Mouse (Mus musculus) midbrain, postnatal 0 days (tissue): ENCODE data around the gene Alpk1. TPM values are rescaled to one million over a fixed set of nuclear protein-coding genes. Genes with fewer than 3 reads are reported as not detected.

Experiments used
- ATAC-seq: fragments of 200-750 bp; cut with Nextera tagmentation; 2 replicates; pipeline ENCODE4 v1.8.0; 2017; ENCODE audit warnings: moderate number of reproducible peaks, mild to moderate bottlenecking, moderate TSS enrichment, moderate library complexity; ENCODE audit not compliant: low FRiP score
- DNase-seq: peaks from one replicate; pipeline ENCODE4 v3.0.0-alpha.2; 2015; ENCODE audit warnings: low spot score
- H3K27ac ChIP-seq: fragments of 300-500 bp; sonication (generic); 2 replicates; pipeline ENCODE4 v1.5.1; 2014; ENCODE audit warnings: low read depth, mild to moderate bottlenecking, low read length, mixed read lengths
- H3K27me3 ChIP-seq: fragments of 300-500 bp; sonication (generic); 2 replicates; pipeline ENCODE4 v1.6.1; 2014; ENCODE audit warnings: low read length, control low read depth, mixed read lengths; ENCODE audit not compliant: insufficient read depth
- H3K36me3 ChIP-seq: fragments of 300-500 bp; sonication (generic); 2 replicates; pipeline ENCODE4 v1.6.1; 2014; ENCODE audit warnings: low read length, control low read depth, mixed read lengths; ENCODE audit not compliant: insufficient read depth
- H3K4me1 ChIP-seq: fragments of 300-500 bp; sonication (generic); 2 replicates; pipeline ENCODE4 v1.6.1; 2014; ENCODE audit warnings: mild to moderate bottlenecking, control low read depth, antibody characterized with exemption, low read length, mixed read lengths; ENCODE audit not compliant: insufficient read depth
- H3K4me2 ChIP-seq: fragments of 300-500 bp; sonication (generic); 2 replicates; pipeline ENCODE4 v1.6.1; 2014; ENCODE audit warnings: low read depth, mild to moderate bottlenecking, low read length, mixed read lengths; ENCODE audit not compliant: poor library complexity, severe bottlenecking
- H3K4me3 ChIP-seq: fragments of 300-500 bp; sonication (generic); 2 replicates; pipeline ENCODE4 v1.5.1; 2014; ENCODE audit warnings: low read depth, mild to moderate bottlenecking, low read length, moderate library complexity
- H3K9ac ChIP-seq: fragments of 300-500 bp; sonication (generic); replicated peaks from 2 replicates; pipeline ENCODE4 v1.6.1; 2014; ENCODE audit warnings: mild to moderate bottlenecking, low read length, moderate library complexity, mixed read lengths; ENCODE audit not compliant: poor library complexity, severe bottlenecking
- H3K9me3 ChIP-seq: fragments of 300-500 bp; sonication (generic); 2 replicates; pipeline ENCODE4 v1.6.1; 2016; ENCODE audit warnings: low read length, control low read depth
- CTCF ChIP-seq: IDR thresholded peaks from 2 replicates; pipeline ENCODE4 v1.5.1; 2016; ENCODE audit warnings: antibody characterized with exemption, mild to moderate bottlenecking
- WGBS: fragments of 180-500 bp; shearing (Covaris S2); extraction: QIAGEN DNeasy Blood & Tissue Kit; methylation state at CpG from one replicate; pipeline ENCODE4 v1.1.7; 2014; 5-methylcytosine and 5-hydroxymethylcytosine counted together
- polyA plus RNA-seq: library from polyadenylated mRNA; unstranded; fragments of >200 nt; fragmentation: Nextera tagmentation; extraction: Ambion mirVana; gene quantifications from 2 replicates; pipeline ENCODE4 v1.2.1, GENCODE M21; 2015
- total RNA-seq: library from RNA; depleted of rRNA; stranded (reverse); fragments of >200 nt; gene quantifications from 2 replicates; pipeline ENCODE4 v1.2.3, GENCODE M21; 2014; rRNA removed

The Alpk1 gene
- total RNA-seq (0.60 and 0.99 TPM in 2 replicates), polyA plus RNA-seq (0.20 and 0.25 TPM in 2 replicates)

- Histone ChIP-seq H3K9ac (no peak within 1 kb of the TSS), H3K4me2 (peak within 1 kb of the TSS; percentile 57), H3K4me3 (peak within 1 kb of the TSS; percentile 34), H3K4me1 (0 out of 2 replicates have a peak, but pooled peaks cover 3% of the 10 kb centered on the region), H3K9me3 (no peaks in the 10 kb centered on the region), H3K36me3 (no peaks in the 10 kb centered on the region), H3K27ac (no peak within 1 kb of the TSS), H3K27me3 (no peaks in the 10 kb centered on the region)
- DNase-seq (peak; percentile 38), ATAC-seq (no peak)
- peak; percentile 56 for TF ChIP-seq CTCF
- WGBS: 1% methylated on average over 24 of the region's 24 CpGs
Measured at GRCm38 (mm10) chr3:127780021-127780644, at the start of gene Alpk1. Gene Alpk1, minus strand, starts transcription at chr3:127780527.

- no peaks in the 10 kb centered on the region for H3K9me3 ChIP-seq
- no peak for TF ChIP-seq CTCF
- H3K27ac ChIP-seq: no peak overlapping the region; the same call in 1 of the 2 replicates
- peaks cover 6% of the 10 kb centered on the region for H3K36me3 ChIP-seq
- no peaks in the 10 kb centered on the region for H3K27me3 ChIP-seq
- H3K4me2 ChIP-seq: no peak overlapping the region; the same call in 1 of the 2 replicates
- ATAC-seq (0 out of 2 replicates have a peak, but pooled peaks have one; percentile 24), DNase-seq (no peak)
- no peaks in the 10 kb centered on the region for H3K4me1 ChIP-seq
- H3K9ac ChIP-seq: no peak overlapping the region
- H3K4me3 ChIP-seq: no peak overlapping the region
- WGBS: 38% methylated on average over 7 of the region's 7 CpGs
Measured at GRCm38 (mm10) chr3:127827123-127827522, 46.8 kb upstream of the Alpk1 start.

- Histone ChIP-seq H3K4me2 (no peak overlapping the region), H3K4me1 (no peaks in the 10 kb centered on the region), H3K9me3 (no peaks in the 10 kb centered on the region), H3K4me3 (no peak overlapping the region), H3K27ac (no peak overlapping the region), H3K27me3 (no peaks in the 10 kb centered on the region), H3K36me3 (peaks cover 7% of the 10 kb centered on the region), H3K9ac (no peak overlapping the region)
- ATAC-seq: no peak
- TF ChIP-seq CTCF: no peak
- no peak for DNase-seq
- WGBS: 79% methylated on average over 7 of the region's 7 CpGs
Measured at GRCm38 (mm10) chr3:127826503-127826902, 46.2 kb upstream of the Alpk1 start.

GRCm38 (mm10) chr3:127823886-127824863, 43.8 kb upstream of the Alpk1 start:
- ATAC-seq (no peak), DNase-seq (no peak)
- no peaks in the 10 kb centered on the region for H3K27me3 ChIP-seq
- H3K27ac ChIP-seq: no peak overlapping the region
- H3K4me3 ChIP-seq: no peak overlapping the region
- 79% methylated on average over 17 of the region's 17 CpGs for WGBS
- no peaks in the 10 kb centered on the region for H3K9me3 ChIP-seq
- H3K4me2 ChIP-seq: no peak overlapping the region
- TF ChIP-seq CTCF: no peak
- H3K4me1 ChIP-seq: no peaks in the 10 kb centered on the region
- H3K9ac ChIP-seq: no peak overlapping the region
- H3K36me3 ChIP-seq: peaks cover 22% of the 10 kb centered on the region

- Histone ChIP-seq H3K9ac (no peak overlapping the region), H3K27me3 (no peaks in the 10 kb centered on the region), H3K27ac (no peak overlapping the region), H3K36me3 (peaks cover 28% of the 10 kb centered on the region), H3K9me3 (no peaks in the 10 kb centered on the region), H3K4me3 (no peak overlapping the region), H3K4me1 (no peaks in the 10 kb centered on the region), H3K4me2 (no peak overlapping the region)
- TF ChIP-seq CTCF: no peak
- ATAC-seq (no peak), DNase-seq (no peak)
- WGBS: 91% methylated on average over 5 of the region's 5 CpGs
Measured at GRCm38 (mm10) chr3:127821209-127821608, 40.9 kb upstream of the Alpk1 start.
